Comparison of ENCODE assay signal across 22 mouse cellular contexts in genomic region chr2:18982581-18982980, GRCm38 (mm10).
DNase-seq lines count a peak whose midpoint lies in the region.
"Had no signal": no experiment of that assay in that cellular context is flagged by ENCODE, and none has a peak within 500 bp of the region (broad histone marks: within the 10 kb centered on the region; RNA-seq: fewer than 3 reads in every experiment).

No protein-coding gene starts in this region.

- DNase-seq in thymus, postnatal 14 days, result peak; percentile 51
- DNase-seq in thymus, postnatal 25 days, result no peak
- peak; percentile 73 for DNase-seq in T-cell, adult 2 months (ENCODE audit: low spot score)
- peak; percentile 60 for DNase-seq in induced T-regulatory cell, adult 2 months (ENCODE audit: low read depth)
- DNase-seq in splenic B cell, adult 2 months (ENCODE audit: low read depth, low spot score), result peak; percentile 24
- no peak for DNase-seq in lung, postnatal 10 days
- no peak for DNase-seq in lung, postnatal 14 days
- no peak for DNase-seq in embryo, embryonic 10 days (ENCODE audit: low spot score)
- DNase-seq: adrenal gland, postnatal 10 days; cerebellum, adult 11 months; cerebellum, adult 9-10 months; cerebellum, postnatal 36 days; kidney, adult 9 months; kidney, postnatal 25 days; left cerebral cortex, postnatal 4 days; liver, postnatal 0 days had no signal

- H3K36me3 ChIP-seq in splenic B cell, adult 2 months (ENCODE audit: control insufficient read depth, insufficient read depth, low read length, poor library complexity, severe bottlenecking), result no peaks in the 10 kb centered on the region
- H3K36me3 ChIP-seq: embryonic facial prominence, embryonic 13.5 days; forebrain, embryonic 10.5 days; heart, embryonic 10.5 days; heart, embryonic 15.5 days; neural tube, embryonic 12.5 days had no signal

- no peaks in the 10 kb centered on the region for H3K27me3 ChIP-seq in splenic B cell, adult 2 months (ENCODE audit: control insufficient read depth, insufficient read depth, low read length, poor library complexity, severe bottlenecking)
- H3K27me3 ChIP-seq: embryonic facial prominence, embryonic 13.5 days; heart, embryonic 15.5 days; liver, embryonic 12.5 days; neural tube, embryonic 12.5 days had no signal

Comparison
In these comparisons a context has a peak if more than half of its experiments do, and no peak if none do; other contexts are left out.
1. DNase-seq: peak in thymus, postnatal 14 days (single experiment), T-cell, adult 2 months (single experiment), induced T-regulatory cell, adult 2 months (single experiment) and splenic B cell, adult 2 months (single experiment); none in thymus, postnatal 25 days (single experiment), lung, postnatal 10 days (single experiment), lung, postnatal 14 days (single experiment) and embryo, embryonic 10 days (single experiment).